Comparison of ENCODE assay signal across 8 mouse cellular contexts in the genomic region with DNA sequence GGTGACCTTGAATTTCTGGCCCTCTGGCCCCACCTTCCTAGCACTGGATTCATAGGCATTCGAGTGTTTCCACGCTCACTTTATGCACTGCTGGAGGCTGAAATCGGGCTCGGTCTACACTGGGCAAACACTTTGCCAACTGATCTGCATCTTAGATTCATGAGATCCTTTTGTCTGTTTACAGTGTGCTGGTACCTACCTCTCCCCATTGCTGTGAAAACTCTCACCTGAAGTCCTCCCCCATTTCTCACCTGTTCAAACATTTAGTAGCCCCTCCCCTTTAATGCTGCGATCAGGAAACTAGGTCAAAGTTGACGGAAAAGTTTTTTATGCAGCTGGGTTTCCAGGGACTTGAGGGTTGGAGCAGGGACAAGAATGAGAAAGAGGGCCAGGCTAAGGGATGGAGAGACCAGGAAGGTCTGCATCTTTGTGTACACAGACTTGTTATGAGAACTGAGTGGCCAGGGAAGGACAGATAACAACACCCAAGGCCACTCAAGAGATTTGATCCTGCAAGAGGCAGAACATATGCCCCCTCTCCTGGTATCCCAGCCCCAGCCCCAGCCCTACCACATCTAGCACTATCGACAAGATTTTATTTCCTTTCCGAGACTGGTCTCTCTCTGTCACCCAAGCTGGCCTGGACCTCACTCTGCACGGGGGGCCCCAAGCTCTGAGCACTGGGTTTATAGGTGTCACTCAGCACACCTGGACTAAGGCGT. TPM values are rescaled to one million over a fixed set of nuclear protein-coding genes. Genes with fewer than 3 reads are reported as not detected.
A peak's percentile ranks its signal among the peaks of the same experiment; 100 is the strongest.
DNase-seq lines count a peak whose midpoint lies in the region; ATAC-seq and TF ChIP-seq lines count a peak whose summit lies in the region.

No protein-coding gene starts in this region.

- H3K27ac ChIP-seq in intestine, postnatal 0 days (ENCODE audit: low read depth, low read length): peak overlapping the region; percentile 65
- peak overlapping the region; percentile 81 for H3K27ac ChIP-seq in lung, embryonic 14.5 days (ENCODE audit: low read depth)

- no peak overlapping the region for H3K9ac ChIP-seq in intestine, postnatal 0 days (ENCODE audit: low read depth, low read length)
- no peak overlapping the region for H3K9ac ChIP-seq in lung, embryonic 14.5 days

- no peak for TF ChIP-seq CTCF in intestine, postnatal 0 days (IDR thresholded peaks at IDR 0.05; ENCODE audit: low read depth)
- TF ChIP-seq CTCF in lung, embryonic 14.5 days (IDR thresholded peaks at IDR 0.05; ENCODE audit: low read depth): no peak

- 17% methylated on average over 10 of the region's 10 CpGs for WGBS in intestine, postnatal 0 days
- 37% methylated on average over 10 of the region's 10 CpGs for WGBS in lung, embryonic 14.5 days

- peak; percentile 50 for ATAC-seq in intestine, postnatal 0 days
- ATAC-seq in lung, embryonic 14.5 days (ENCODE audit: insufficient read depth): peak; percentile 69

- no peak overlapping the region for H3K4me3 ChIP-seq in intestine, postnatal 0 days (ENCODE audit: low read depth, low read length)
- H3K4me3 ChIP-seq in lung, embryonic 14.5 days (ENCODE audit: low read depth, low read length): no peak overlapping the region

- H3K9me3 ChIP-seq in intestine, postnatal 0 days (ENCODE audit: control insufficient read depth): no peaks in the 10 kb centered on the region
- H3K9me3 ChIP-seq in lung, embryonic 14.5 days (ENCODE audit: low read depth, low read length): no peaks in the 10 kb centered on the region

- H3K27me3 ChIP-seq in intestine, postnatal 0 days (replicated peaks; ENCODE audit: control insufficient read depth, insufficient read depth, low read length): no peaks in the 10 kb centered on the region
- no peaks in the 10 kb centered on the region for H3K27me3 ChIP-seq in lung, embryonic 14.5 days (ENCODE audit: insufficient read depth, low read length)

- DNase-seq in adrenal gland, postnatal 10 days: peak; percentile 47
- no peak for DNase-seq in adrenal gland, postnatal 4 days (ENCODE audit: low spot score in 2 of 2)
- peak; percentile 57 for DNase-seq in adipocyte (ENCODE audit: low spot score)
- DNase-seq in lung, embryonic 14.5 days: peak; percentile 70
- no peak for DNase-seq in ovary, postnatal 14 days (ENCODE audit: low spot score)
- no peak for DNase-seq in cerebellum, adult 11-12 months
- no peak for DNase-seq in right cerebral cortex, postnatal 36 days (ENCODE audit: low spot score in 2 of 2)

- H3K4me1 ChIP-seq in intestine, postnatal 0 days (replicated peaks; ENCODE audit: control insufficient read depth, insufficient read depth, low read length): 0 out of 2 replicates have a peak, but pooled peaks cover 7% of the 10 kb centered on the region
- peaks cover 16% of the 10 kb centered on the region for H3K4me1 ChIP-seq in lung, embryonic 14.5 days (ENCODE audit: insufficient read depth)

- peak overlapping the region; percentile 40 for H3K4me2 ChIP-seq in intestine, postnatal 0 days (replicated peaks; ENCODE audit: low read depth)
- peak overlapping the region; percentile 29; the same call in 1 of the 2 replicates for H3K4me2 ChIP-seq in lung, embryonic 14.5 days

- H3K36me3 ChIP-seq in intestine, postnatal 0 days (ENCODE audit: control insufficient read depth, insufficient read depth): peaks cover 23% of the 10 kb centered on the region
- H3K36me3 ChIP-seq in lung, embryonic 14.5 days (ENCODE audit: insufficient read depth): peaks cover 25% of the 10 kb centered on the region

RNA-seq across cellular contexts. Expression of a gene that starts 6.3 kb away (rescaled TPM):
- 100 to 1,000 TPM; 601 to 945 TPM for total RNA-seq in adrenal gland, postnatal 10 days (2021)
- 100 to 1,000 TPM; 980 to 992 TPM for total RNA-seq in adrenal gland, postnatal 4 days (2021)
- 244 and 254 TPM in 2 replicates for polyA plus RNA-seq in intestine, postnatal 0 days (2015; fragmentation: Nextera tagmentation; extraction: Ambion mirVana)
- polyA plus RNA-seq in lung, embryonic 14.5 days (2014; fragmentation: Nextera tagmentation; extraction: Ambion mirVana): 77.2 and 96.5 TPM in 2 replicates

RNA-seq across cellular contexts. Expression of a gene that starts 12.7 kb away (rescaled TPM):
- under 1 TPM in 1 of 2 experiments, not detected in 1; 0.61 TPM for total RNA-seq in adrenal gland, postnatal 10 days (2021)
- not detected for total RNA-seq in adrenal gland, postnatal 4 days (2021)
- polyA plus RNA-seq in intestine, postnatal 0 days (2015; fragmentation: Nextera tagmentation; extraction: Ambion mirVana): 0.31 and 0.41 TPM in 2 replicates
- polyA plus RNA-seq in lung, embryonic 14.5 days (2014; fragmentation: Nextera tagmentation; extraction: Ambion mirVana): 0.89 and 1.2 TPM in 2 replicates

RNA-seq across cellular contexts. Expression of a gene that starts 29.9 kb away (rescaled TPM):
- total RNA-seq in adrenal gland, postnatal 10 days (2021): 10 to 100 TPM; 29.3 to 34.3 TPM
- 10 to 100 TPM; 37.6 to 37.8 TPM for total RNA-seq in adrenal gland, postnatal 4 days (2021)
- polyA plus RNA-seq in intestine, postnatal 0 days (2015; fragmentation: Nextera tagmentation; extraction: Ambion mirVana): 16.4 and 18.7 TPM in 2 replicates
- 17.8 and 22.9 TPM in 2 replicates for polyA plus RNA-seq in lung, embryonic 14.5 days (2014; fragmentation: Nextera tagmentation; extraction: Ambion mirVana)

RNA-seq across cellular contexts. Expression of a gene that starts 32.4 kb away (rescaled TPM):
- total RNA-seq in adrenal gland, postnatal 10 days (2021): under 1 TPM; 0.54 to 0.55 TPM
- total RNA-seq in adrenal gland, postnatal 4 days (2021): 1 to 10 TPM in 1 of 2 experiments, under 1 TPM in 1; 0.59 to 1.5 TPM
- polyA plus RNA-seq in intestine, postnatal 0 days (2015; fragmentation: Nextera tagmentation; extraction: Ambion mirVana): 0.92 and 1.3 TPM in 2 replicates
- polyA plus RNA-seq in lung, embryonic 14.5 days (2014; fragmentation: Nextera tagmentation; extraction: Ambion mirVana): 2.0 and 2.5 TPM in 2 replicates

RNA-seq across cellular contexts. Expression of a gene that starts 36.9 kb away (rescaled TPM):
- total RNA-seq in adrenal gland, postnatal 10 days (2021): 10 to 100 TPM; 33.3 to 42.6 TPM
- 10 to 100 TPM; 66.3 to 69.1 TPM for total RNA-seq in adrenal gland, postnatal 4 days (2021)
- 2.2 and 2.4 TPM in 2 replicates for polyA plus RNA-seq in intestine, postnatal 0 days (2015; fragmentation: Nextera tagmentation; extraction: Ambion mirVana)
- polyA plus RNA-seq in lung, embryonic 14.5 days (2014; fragmentation: Nextera tagmentation; extraction: Ambion mirVana): 7.9 and 8.3 TPM in 2 replicates

Comparison
In these comparisons a context has a peak if more than half of its experiments do, and no peak if none do; other contexts are left out.
1. DNase-seq: peak in adrenal gland, postnatal 10 days (single experiment), adipocyte (single experiment) and lung, embryonic 14.5 days (single experiment); none in adrenal gland, postnatal 4 days (0 of 2), ovary, postnatal 14 days (single experiment), cerebellum, adult 11-12 months (single experiment) and right cerebral cortex, postnatal 36 days (0 of 2).